Mouse (Mus musculus): ENCODE data around the gene Nrxn3. TPM values are rescaled to one million over a fixed set of nuclear protein-coding genes. Genes with fewer than 3 reads are reported as not detected.

Gene Nrxn3
- polyA plus RNA-seq, 1 experiment = 1.0 TPM

DNA sequence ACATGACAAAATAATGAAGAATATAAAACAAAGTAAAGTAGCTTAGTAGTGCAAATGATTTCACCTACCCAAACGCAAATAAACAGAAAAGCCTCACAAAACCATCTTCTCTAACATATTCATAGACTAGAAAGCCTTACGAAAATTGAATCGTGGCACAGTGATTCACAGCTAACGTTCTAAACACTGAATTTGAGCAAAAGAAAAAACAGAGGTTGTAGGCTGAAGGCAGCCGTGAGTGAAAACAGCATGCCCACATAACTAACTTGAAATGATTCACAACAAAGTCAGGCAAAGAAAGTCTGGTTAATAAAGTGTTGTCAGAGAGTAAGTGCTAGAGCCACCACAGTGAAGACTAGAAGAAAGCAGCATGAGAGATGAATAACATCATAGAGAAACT lies 610.8 kb downstream of the Nrxn3 start:
- Histone ChIP-seq H3K27ac (ENCODE audit: control insufficient read depth, insufficient read depth, low read depth, low read length, poor library complexity) (no peak overlapping the region), H3K4me3 (replicated peaks; ENCODE audit: control insufficient read depth, low read depth, low read length) (no peak overlapping the region), H3K4me1 (ENCODE audit: control insufficient read depth, insufficient read depth, low read length) (no peaks in the 10 kb centered on the region)
- 79% methylated on average over 5 of the region's 5 CpGs for WGBS
- no peak for TF ChIP-seq CTCF (IDR thresholded peaks at IDR 0.05; ENCODE audit: control insufficient read depth, insufficient read depth, low read length)
- no peak for TF ChIP-seq POLR2A (IDR thresholded peaks at IDR 0.05; ENCODE audit: borderline replicate concordance, control insufficient read depth, low read depth, low read length)

DNA sequence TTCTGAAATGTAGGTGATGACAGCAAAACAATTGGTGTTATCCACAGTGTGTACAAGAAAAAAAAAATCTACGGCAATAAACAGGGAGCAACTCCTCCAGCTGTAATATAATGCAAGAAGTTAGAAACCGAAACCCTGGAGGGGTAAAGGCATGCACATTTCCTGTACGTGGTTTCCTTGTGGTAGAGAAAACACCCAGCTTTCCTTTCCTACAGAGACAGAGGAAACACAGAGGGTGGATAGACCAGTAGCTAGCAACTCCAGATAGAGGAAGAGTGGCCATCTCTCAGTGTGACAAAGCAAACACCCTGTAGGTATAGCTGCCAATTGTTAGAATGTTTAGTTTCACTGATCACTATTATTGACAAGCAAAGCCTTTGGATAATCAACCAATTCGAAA lies 642.2 kb downstream of the Nrxn3 start:
- 11% methylated on average over 4 of the region's 4 CpGs for WGBS
- no peak overlapping the region for H3K4me3 ChIP-seq (replicated peaks; ENCODE audit: control insufficient read depth, low read depth, low read length)
- H3K4me1 ChIP-seq (ENCODE audit: control insufficient read depth, insufficient read depth, low read length) = no peaks in the 10 kb centered on the region
- no peak for TF ChIP-seq CTCF (IDR thresholded peaks at IDR 0.05; ENCODE audit: control insufficient read depth, insufficient read depth, low read length)
- no peak for TF ChIP-seq POLR2A (IDR thresholded peaks at IDR 0.05; ENCODE audit: borderline replicate concordance, control insufficient read depth, low read depth, low read length)
- no peak overlapping the region for H3K27ac ChIP-seq (ENCODE audit: control insufficient read depth, insufficient read depth, low read depth, low read length, poor library complexity)

DNA sequence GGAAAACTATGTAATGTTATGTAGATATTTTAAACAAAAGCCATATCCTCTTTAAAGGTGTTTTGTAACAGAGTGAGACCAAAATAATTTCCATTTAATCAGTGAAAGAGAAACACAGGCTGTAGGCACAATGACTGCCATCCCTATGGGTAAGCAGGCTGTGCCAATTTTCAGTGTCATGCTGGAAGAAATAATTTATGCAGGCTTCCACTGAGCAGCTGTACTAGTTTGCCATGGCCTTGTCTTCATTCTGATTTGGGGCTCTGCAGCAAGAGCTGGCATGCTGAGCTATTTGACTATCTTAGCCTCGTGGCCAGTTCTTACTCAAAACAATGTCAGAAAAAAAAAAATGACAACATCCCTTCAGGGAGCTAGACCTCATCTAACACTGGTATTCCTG lies 647.3 kb downstream of the Nrxn3 start:
- Histone ChIP-seq H3K27ac (ENCODE audit: control insufficient read depth, insufficient read depth, low read depth, low read length, poor library complexity) (no peak overlapping the region), H3K4me1 (ENCODE audit: control insufficient read depth, insufficient read depth, low read length) (no peaks in the 10 kb centered on the region), H3K4me3 (replicated peaks; ENCODE audit: control insufficient read depth, low read depth, low read length) (no peak overlapping the region)
- no peak for TF ChIP-seq POLR2A (IDR thresholded peaks at IDR 0.05; ENCODE audit: borderline replicate concordance, control insufficient read depth, low read depth, low read length)
- no peak for TF ChIP-seq CTCF (IDR thresholded peaks at IDR 0.05; ENCODE audit: control insufficient read depth, insufficient read depth, low read length)
- WGBS = 65% methylated on average over 1 of the region's 1 CpGs

DNA sequence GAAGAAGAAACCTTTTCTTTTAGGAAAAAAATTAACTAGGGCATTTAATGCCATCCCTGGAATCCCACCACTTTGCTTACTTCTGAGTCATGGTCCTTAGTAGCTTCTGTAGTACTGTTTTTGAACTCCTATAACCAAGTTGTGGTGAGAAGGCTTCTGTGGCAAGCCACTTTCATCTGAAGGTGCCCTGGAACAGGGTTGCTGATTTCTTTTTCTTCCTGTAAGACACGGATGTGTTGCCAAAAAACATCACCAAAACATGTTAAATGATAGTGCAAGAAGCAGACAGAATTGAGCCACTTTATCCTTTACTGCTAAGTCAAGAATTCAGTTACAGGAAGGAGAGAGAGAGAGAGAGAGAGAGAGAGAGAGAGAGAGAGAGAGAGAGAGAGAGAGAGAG lies 653.9 kb downstream of the Nrxn3 start:
- no peaks in the 10 kb centered on the region for H3K4me1 ChIP-seq (ENCODE audit: control insufficient read depth, insufficient read depth, low read length)
- TF ChIP-seq POLR2A (IDR thresholded peaks at IDR 0.05; ENCODE audit: borderline replicate concordance, control insufficient read depth, low read depth, low read length) = no peak
- no peak for TF ChIP-seq CTCF (IDR thresholded peaks at IDR 0.05; ENCODE audit: control insufficient read depth, insufficient read depth, low read length)

DNA sequence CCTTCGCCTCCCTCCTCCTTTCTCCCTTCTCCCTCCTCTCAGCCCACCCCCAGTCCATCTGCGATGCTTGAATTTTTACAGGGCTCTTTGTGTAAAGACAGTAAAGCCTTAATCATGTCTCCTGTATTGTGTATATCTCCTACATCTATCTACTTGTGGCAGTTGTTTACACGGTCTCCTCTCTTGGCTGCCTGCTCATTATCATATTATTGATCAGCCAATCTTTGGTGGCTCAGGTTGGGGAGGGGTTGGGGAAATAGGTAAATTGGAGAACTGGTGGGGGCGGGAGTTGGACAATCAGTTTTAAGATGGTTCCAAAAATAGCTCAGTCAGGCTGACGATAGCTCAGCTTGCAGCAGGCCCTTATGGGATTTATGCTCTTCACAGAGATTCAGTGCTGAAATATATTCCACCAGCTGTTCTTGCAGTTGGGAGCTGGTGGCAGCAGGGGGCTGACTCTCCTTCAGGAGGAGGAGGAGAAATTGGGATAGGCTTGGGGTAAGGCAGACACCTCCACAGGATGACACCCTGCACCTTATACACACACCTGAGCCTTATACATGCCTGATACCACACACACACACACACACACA lies 654.5 kb downstream of the Nrxn3 start:
- H3K27ac ChIP-seq (ENCODE audit: control insufficient read depth, insufficient read depth, low read depth, low read length, poor library complexity) = no peak overlapping the region
- H3K4me1 ChIP-seq (ENCODE audit: control insufficient read depth, insufficient read depth, low read length) = no peaks in the 10 kb centered on the region
- TF ChIP-seq CTCF (IDR thresholded peaks at IDR 0.05; ENCODE audit: control insufficient read depth, insufficient read depth, low read length) (no peak), POLR2A (IDR thresholded peaks at IDR 0.05; ENCODE audit: borderline replicate concordance, control insufficient read depth, low read depth, low read length) (no peak)
- no peak overlapping the region for H3K4me3 ChIP-seq (replicated peaks; ENCODE audit: control insufficient read depth, low read depth, low read length)
- WGBS = 56% methylated on average over 5 of the region's 5 CpGs

More for the DNA sequence above, 653.9 kb downstream of the Nrxn3 start:
- 14% methylated on average over 1 of the region's 1 CpGs for WGBS
- no peak overlapping the region for H3K27ac ChIP-seq (ENCODE audit: control insufficient read depth, insufficient read depth, low read depth, low read length, poor library complexity)
- H3K4me3 ChIP-seq (replicated peaks; ENCODE audit: control insufficient read depth, low read depth, low read length) = no peak overlapping the region

DNA sequence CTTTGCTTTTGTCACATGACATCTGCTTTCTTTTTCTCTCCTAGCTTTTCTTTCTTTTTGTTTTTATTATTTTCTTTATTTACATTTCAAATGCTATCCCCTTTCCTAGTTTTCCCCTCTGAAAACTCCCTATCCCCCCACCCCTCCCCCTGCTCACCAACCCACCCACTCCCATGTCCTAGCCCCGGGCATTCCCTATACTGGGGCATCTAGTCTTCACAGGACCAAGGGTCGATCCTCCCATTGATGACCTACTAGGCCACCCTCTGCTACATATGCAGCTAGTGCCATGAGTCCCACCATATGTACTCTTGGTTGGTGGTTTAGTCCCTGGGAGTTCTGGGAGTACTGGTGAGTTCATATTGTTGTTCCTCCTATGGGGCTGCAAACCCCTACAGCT lies 655.0 kb downstream of the Nrxn3 start:
- WGBS = 76% methylated on average over 2 of the region's 2 CpGs
- Histone ChIP-seq H3K27ac (ENCODE audit: control insufficient read depth, insufficient read depth, low read depth, low read length, poor library complexity) (no peak overlapping the region), H3K4me1 (ENCODE audit: control insufficient read depth, insufficient read depth, low read length) (no peaks in the 10 kb centered on the region), H3K4me3 (replicated peaks; ENCODE audit: control insufficient read depth, low read depth, low read length) (no peak overlapping the region)
- TF ChIP-seq POLR2A (IDR thresholded peaks at IDR 0.05; ENCODE audit: borderline replicate concordance, control insufficient read depth, low read depth, low read length) = no peak
- no peak for TF ChIP-seq CTCF (IDR thresholded peaks at IDR 0.05; ENCODE audit: control insufficient read depth, insufficient read depth, low read length)

DNA sequence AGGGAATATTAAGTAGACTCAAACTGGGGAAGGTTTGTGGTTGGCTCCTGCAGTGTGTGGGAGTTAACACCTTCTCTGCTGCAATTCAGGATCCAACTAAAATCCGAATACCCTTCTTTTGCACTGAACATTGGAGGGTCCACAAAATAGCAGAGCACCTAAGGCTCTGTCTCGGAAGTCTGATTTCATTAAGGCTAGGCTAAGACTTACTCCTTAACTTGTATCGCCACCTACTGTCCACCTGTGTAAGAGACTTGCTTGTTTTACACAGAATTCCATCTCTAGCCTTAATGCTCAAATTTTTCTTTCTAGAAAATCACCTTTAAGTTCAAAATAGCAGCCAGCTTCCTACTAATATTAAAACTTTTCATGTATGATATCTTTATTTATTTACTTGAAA lies 660.6 kb downstream of the Nrxn3 start:
- H3K4me3 ChIP-seq (replicated peaks; ENCODE audit: control insufficient read depth, low read depth, low read length) = no peak overlapping the region
- no peaks in the 10 kb centered on the region for H3K4me1 ChIP-seq (ENCODE audit: control insufficient read depth, insufficient read depth, low read length)
- H3K27ac ChIP-seq (ENCODE audit: control insufficient read depth, insufficient read depth, low read depth, low read length, poor library complexity) = no peak overlapping the region
- TF ChIP-seq CTCF (IDR thresholded peaks at IDR 0.05; ENCODE audit: control insufficient read depth, insufficient read depth, low read length) = no peak
- no peak for TF ChIP-seq POLR2A (IDR thresholded peaks at IDR 0.05; ENCODE audit: borderline replicate concordance, control insufficient read depth, low read depth, low read length)
- 7% methylated on average over 3 of the region's 3 CpGs for WGBS

DNA sequence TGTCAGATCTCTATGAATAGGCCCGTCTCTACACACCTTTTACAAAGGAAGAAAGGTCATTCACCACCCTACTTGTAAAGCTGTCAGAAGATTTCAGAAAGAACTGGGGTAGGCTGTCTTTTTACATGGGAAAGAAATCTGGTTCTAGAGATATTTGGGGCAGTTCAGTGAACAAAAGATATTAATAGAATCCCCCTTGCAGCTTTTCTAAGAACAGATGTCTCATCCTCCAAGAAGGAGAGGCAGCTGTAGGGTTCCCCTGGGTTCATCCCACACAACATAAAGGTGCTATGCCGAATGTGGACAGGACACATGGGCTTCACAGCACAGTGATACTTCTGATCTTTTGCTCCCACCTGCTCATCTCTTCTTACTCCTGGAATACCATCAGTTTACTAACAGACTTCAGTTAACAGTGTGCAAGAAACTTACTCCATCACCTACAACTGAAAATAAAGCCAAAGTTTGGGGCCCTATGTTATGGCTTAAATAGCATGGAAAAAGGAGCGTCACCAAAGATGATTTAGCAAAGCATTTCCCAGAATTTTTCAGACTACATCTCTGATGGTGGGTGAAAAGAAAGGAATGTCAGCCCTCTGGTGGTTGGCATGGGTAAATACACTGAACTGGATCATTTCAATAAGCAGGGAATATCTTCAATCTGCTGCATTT lies 672.6 kb downstream of the Nrxn3 start:
- Histone ChIP-seq H3K4me1 (ENCODE audit: control insufficient read depth, insufficient read depth, low read length) (no peaks in the 10 kb centered on the region), H3K27ac (ENCODE audit: control insufficient read depth, insufficient read depth, low read depth, low read length, poor library complexity) (no peak overlapping the region), H3K4me3 (replicated peaks; ENCODE audit: control insufficient read depth, low read depth, low read length) (no peak overlapping the region)
- WGBS = 42% methylated on average over 3 of the region's 3 CpGs
- no peak for TF ChIP-seq CTCF (IDR thresholded peaks at IDR 0.05; ENCODE audit: control insufficient read depth, insufficient read depth, low read length)
- TF ChIP-seq POLR2A (IDR thresholded peaks at IDR 0.05; ENCODE audit: borderline replicate concordance, control insufficient read depth, low read depth, low read length) = no peak
